Mouse (Mus musculus) forebrain, embryonic 14.5 days (tissue): ENCODE measurements around the gene Myh9. TPM values are rescaled to one million over a fixed set of nuclear protein-coding genes. Genes with fewer than 3 reads are reported as not detected.

Experiments
- ATAC-seq: fragments of 200-750 bp; cut with Nextera tagmentation; 2 replicates; pipeline ENCODE4 v1.8.0; 2017; ENCODE audit warnings: mild to moderate bottlenecking, moderate library complexity
- DNase-seq: peaks from one replicate; pipeline ENCODE4 v3.0.0-alpha.2; 2015; ENCODE audit warnings: low spot score
- H3K27ac ChIP-seq: fragments of 300-500 bp; sonication (generic); 2 replicates; pipeline ENCODE4 v1.5.1; 2014; ENCODE audit warnings: low read depth, mild to moderate bottlenecking, control low read depth, low read length, moderate library complexity
- H3K27me3 ChIP-seq: fragments of 300-500 bp; sonication (generic); replicated peaks from 2 replicates; pipeline ENCODE4 v1.6.1; 2014; ENCODE audit warnings: low read length, control low read depth, mixed read lengths; ENCODE audit not compliant: control insufficient read depth, insufficient read depth
- H3K36me3 ChIP-seq: fragments of 300-500 bp; sonication (generic); 2 replicates; pipeline ENCODE4 v1.6.1; 2014; ENCODE audit warnings: low read length, control low read depth; ENCODE audit not compliant: control insufficient read depth, insufficient read depth
- H3K4me1 ChIP-seq: fragments of 300-500 bp; sonication (generic); 2 replicates; pipeline ENCODE4 v1.6.1; 2014; ENCODE audit warnings: antibody characterized with exemption, low read length, control low read depth; ENCODE audit not compliant: control insufficient read depth, insufficient read depth
- H3K4me2 ChIP-seq: fragments of 300-500 bp; sonication (generic); 2 replicates; pipeline ENCODE4 v1.6.1; 2014; ENCODE audit warnings: mild to moderate bottlenecking, control low read depth, low read length
- H3K4me3 ChIP-seq: fragments of 300-500 bp; sonication (generic); 2 replicates; pipeline ENCODE4 v1.5.1; 2014; ENCODE audit warnings: low read depth, low read length, control low read depth
- H3K9ac ChIP-seq: fragments of 300-500 bp; sonication (generic); 2 replicates; pipeline ENCODE4 v1.6.1; 2014; ENCODE audit warnings: mild to moderate bottlenecking, low read length, control low read depth, moderate library complexity
- H3K9me3 ChIP-seq: fragments of 300-500 bp; sonication (generic); replicated peaks from 2 replicates; pipeline ENCODE4 v1.6.1; 2016; ENCODE audit warnings: low read length, control low read depth, mixed read lengths; ENCODE audit not compliant: control insufficient read depth
- WGBS: fragments of 180-500 bp; shearing (Covaris S2); extraction: QIAGEN DNeasy Blood & Tissue Kit; methylation state at CpG from one replicate; pipeline ENCODE4 v1.1.7; 2014; 5-methylcytosine and 5-hydroxymethylcytosine counted together
- polyA plus RNA-seq: library from polyadenylated mRNA; unstranded; fragments of >200 nt; fragmentation: Nextera tagmentation; extraction: Ambion mirVana; gene quantifications from 2 replicates; pipeline ENCODE4 v1.2.1, GENCODE M21; 2014

Gene Myh9
- 10.8 and 14.6 TPM in 2 replicates for polyA plus RNA-seq

- WGBS: under 1% methylated on average over 38 of the region's 46 CpGs
- Histone ChIP-seq H3K4me2 (peak within 1 kb of the TSS; percentile 94), H3K4me1 (peaks cover 29% of the 10 kb centered on the region), H3K9me3 (no peaks in the 10 kb centered on the region), H3K9ac (peak within 1 kb of the TSS; percentile 78), H3K27ac (peak within 1 kb of the TSS; percentile 78), H3K27me3 (no peaks in the 10 kb centered on the region), H3K4me3 (peak within 1 kb of the TSS; percentile 86), H3K36me3 (no peaks in the 10 kb centered on the region)
- DNase-seq (peak; percentile 100), ATAC-seq (peak; percentile 98)
Measured at GRCm38 (mm10) chr15:77842047-77842843, at the start of gene Myh9. TSS of gene Myh9 (minus strand) at chr15:77842175.

GRCm38 (mm10) chr15:77891766-77892165 lies 49.8 kb upstream of the Myh9 start:
- ATAC-seq: no peak
- WGBS: 84% methylated on average over 8 of the region's 8 CpGs

DNA sequence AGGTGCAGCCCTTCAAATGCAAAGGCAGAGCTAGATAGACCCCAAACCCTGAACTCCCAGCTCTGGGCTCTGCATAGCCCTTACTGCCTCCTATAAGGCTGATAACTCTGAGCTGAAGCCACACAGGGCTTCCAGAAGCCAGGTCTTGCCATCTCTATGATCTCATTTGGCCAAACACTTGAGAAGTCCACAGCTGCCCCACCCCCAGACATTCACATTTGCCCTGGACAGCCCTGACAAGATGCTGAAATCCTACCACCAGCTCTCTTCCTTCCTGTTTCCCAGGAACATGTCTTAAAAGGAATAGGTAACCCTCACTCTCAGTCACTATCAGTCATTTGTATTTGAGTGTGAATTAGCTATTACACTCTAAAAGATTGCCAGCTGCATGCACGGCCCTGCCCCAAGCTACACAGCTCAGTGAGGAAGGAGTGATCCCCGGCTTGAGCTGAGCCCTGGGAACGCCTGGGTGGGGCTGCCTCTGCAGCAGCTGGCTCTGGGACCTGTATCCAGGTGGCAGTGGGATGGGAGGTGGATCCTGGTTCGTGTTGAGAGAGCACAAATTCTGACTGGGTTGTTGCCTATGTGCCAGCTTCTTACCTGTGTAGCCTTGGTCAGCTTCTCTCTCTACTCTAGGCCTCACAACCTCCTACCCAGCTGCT lies 47.9 kb upstream of the Myh9 start:
- ATAC-seq (no peak), DNase-seq (no peak)
- Histone ChIP-seq H3K9me3 (no peaks in the 10 kb centered on the region), H3K27ac (no peak overlapping the region), H3K4me3 (no peak overlapping the region), H3K36me3 (no peaks in the 10 kb centered on the region), H3K4me2 (no peak overlapping the region), H3K27me3 (no peaks in the 10 kb centered on the region), H3K4me1 (no peaks in the 10 kb centered on the region), H3K9ac (no peak overlapping the region)
- WGBS: 57% methylated on average over 4 of the region's 4 CpGs

More at GRCm38 (mm10) chr15:77891766-77892165, 49.8 kb upstream of the Myh9 start:
- DNase-seq: no peak
- Histone ChIP-seq H3K27ac (no peak overlapping the region), H3K9ac (no peak overlapping the region), H3K4me1 (no peaks in the 10 kb centered on the region), H3K4me3 (no peak overlapping the region), H3K27me3 (no peaks in the 10 kb centered on the region), H3K36me3 (no peaks in the 10 kb centered on the region), H3K9me3 (no peaks in the 10 kb centered on the region), H3K4me2 (no peak overlapping the region)

DNA sequence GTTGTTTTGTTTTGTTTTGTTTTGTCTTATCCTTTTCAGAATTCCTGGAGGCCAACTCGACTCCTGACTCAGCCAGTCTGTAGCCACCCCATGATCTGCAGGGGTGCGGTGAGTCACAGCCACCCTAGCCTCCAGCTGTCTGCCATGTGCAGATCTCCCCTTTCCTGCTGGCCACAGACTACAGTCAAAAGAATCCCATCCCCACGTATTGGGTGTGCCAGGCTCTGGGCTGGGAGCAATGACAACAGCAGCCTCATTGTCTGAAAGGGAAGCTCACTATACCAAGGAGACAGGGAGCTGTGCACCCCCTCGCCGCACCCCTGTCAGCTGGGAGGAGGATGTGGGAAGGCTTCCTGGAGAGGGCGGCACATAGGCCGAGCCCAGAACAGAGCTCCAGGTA lies 46.3 kb upstream of the Myh9 start:
- H3K4me3 ChIP-seq: no peak overlapping the region
- H3K9ac ChIP-seq: no peak overlapping the region
- no peaks in the 10 kb centered on the region for H3K36me3 ChIP-seq
- no peak overlapping the region for H3K4me2 ChIP-seq
- no peak overlapping the region for H3K27ac ChIP-seq
- 67% methylated on average over 7 of the region's 7 CpGs for WGBS
- ATAC-seq (no peak), DNase-seq (no peak)
- H3K27me3 ChIP-seq: no peaks in the 10 kb centered on the region
- H3K4me1 ChIP-seq: no peaks in the 10 kb centered on the region
- H3K9me3 ChIP-seq: no peaks in the 10 kb centered on the region

- Histone ChIP-seq H3K27me3 (no peaks in the 10 kb centered on the region), H3K36me3 (no peaks in the 10 kb centered on the region), H3K4me3 (no peak overlapping the region), H3K4me2 (no peak overlapping the region), H3K27ac (no peak overlapping the region), H3K9ac (no peak overlapping the region), H3K4me1 (no peaks in the 10 kb centered on the region), H3K9me3 (no peaks in the 10 kb centered on the region)
- DNase-seq (no peak), ATAC-seq (no peak)
- 57% methylated on average over 1 of the region's 1 CpGs for WGBS
Measured at GRCm38 (mm10) chr15:77887093-77887488, 45.1 kb upstream of the Myh9 start.

DNA sequence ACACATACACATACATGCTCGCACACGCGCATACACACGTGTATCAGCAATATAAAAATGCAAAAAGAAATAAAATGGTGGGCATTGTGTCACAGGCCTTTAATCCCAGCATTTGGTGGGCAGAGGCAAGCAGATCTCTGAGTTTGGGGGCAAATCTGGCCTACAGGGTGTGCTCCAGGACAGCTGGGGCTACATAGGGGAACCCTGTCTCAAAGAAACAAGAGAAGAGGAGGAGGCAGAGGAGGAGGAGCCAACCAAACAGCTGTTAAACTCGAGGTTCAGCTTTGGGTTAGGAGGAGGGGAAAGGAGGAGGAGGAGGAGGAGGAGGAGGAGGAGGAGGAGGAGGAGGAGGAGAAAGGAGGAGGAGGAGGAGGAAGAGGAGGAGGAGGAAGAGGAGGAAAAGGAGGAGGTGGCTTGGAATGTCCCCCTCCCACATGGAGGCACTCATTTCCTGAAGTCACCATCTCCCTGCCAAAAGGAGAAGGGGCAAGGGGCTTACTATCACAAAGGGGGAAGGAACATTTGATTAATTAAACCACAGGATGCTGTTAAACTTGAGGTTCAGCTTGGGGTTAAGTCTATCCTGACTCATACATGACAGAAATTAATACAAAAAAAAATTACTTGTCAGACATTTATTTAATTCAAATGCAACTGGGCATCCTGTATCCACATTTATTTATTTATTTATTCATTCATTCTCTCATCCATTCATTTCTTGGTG lies 44.6 kb upstream of the Myh9 start:
- no peak overlapping the region for H3K4me3 ChIP-seq
- no peak for ATAC-seq
- no peaks in the 10 kb centered on the region for H3K9me3 ChIP-seq
- no peaks in the 10 kb centered on the region for H3K36me3 ChIP-seq
- DNase-seq: no peak
- H3K9ac ChIP-seq: no peak overlapping the region
- no peak overlapping the region for H3K27ac ChIP-seq
- H3K27me3 ChIP-seq: no peaks in the 10 kb centered on the region
- 89% methylated on average over 4 of the region's 5 CpGs for WGBS
- H3K4me1 ChIP-seq: no peaks in the 10 kb centered on the region
- no peak overlapping the region for H3K4me2 ChIP-seq

GRCm38 (mm10) chr15:77885945-77886344 lies 44.0 kb upstream of the Myh9 start:
- no peak overlapping the region for H3K27ac ChIP-seq
- no peak overlapping the region for H3K4me2 ChIP-seq
- H3K27me3 ChIP-seq: no peaks in the 10 kb centered on the region
- H3K4me3 ChIP-seq: no peak overlapping the region
- no peaks in the 10 kb centered on the region for H3K4me1 ChIP-seq
- no peak overlapping the region for H3K9ac ChIP-seq
- 86% methylated on average over 4 of the region's 4 CpGs for WGBS
- ATAC-seq: no peak
- no peaks in the 10 kb centered on the region for H3K36me3 ChIP-seq
- no peak for DNase-seq
- H3K9me3 ChIP-seq: no peaks in the 10 kb centered on the region

- no peak overlapping the region for H3K4me2 ChIP-seq
- no peaks in the 10 kb centered on the region for H3K4me1 ChIP-seq
- 84% methylated on average over 6 of the region's 6 CpGs for WGBS
- no peaks in the 10 kb centered on the region for H3K36me3 ChIP-seq
- no peak overlapping the region for H3K27ac ChIP-seq
- no peaks in the 10 kb centered on the region for H3K27me3 ChIP-seq
- no peaks in the 10 kb centered on the region for H3K9me3 ChIP-seq
- H3K9ac ChIP-seq: no peak overlapping the region
- no peak overlapping the region for H3K4me3 ChIP-seq
- DNase-seq (no peak), ATAC-seq (no peak)
Measured at GRCm38 (mm10) chr15:77885159-77885558, 43.2 kb upstream of the Myh9 start.

DNA sequence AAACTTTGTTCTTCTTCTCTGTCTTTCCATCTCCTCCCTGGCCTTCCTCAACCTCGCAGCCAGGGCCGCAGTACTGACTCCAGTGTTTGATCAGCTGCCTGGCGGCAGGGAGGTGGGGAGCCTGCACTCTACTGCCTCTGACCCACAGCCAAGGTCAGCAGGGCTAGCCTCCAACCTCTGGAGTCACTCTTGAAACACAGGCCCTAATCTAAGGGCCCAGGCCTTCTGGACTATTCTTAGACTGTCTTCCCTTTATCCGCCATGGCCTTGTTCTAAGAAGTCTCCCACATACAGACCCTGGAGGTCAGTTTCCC lies 41.7 kb upstream of the Myh9 start:
- no peaks in the 10 kb centered on the region for H3K36me3 ChIP-seq
- DNase-seq (no peak), ATAC-seq (no peak)
- 71% methylated on average over 4 of the region's 4 CpGs for WGBS
- H3K4me1 ChIP-seq: no peaks in the 10 kb centered on the region
- H3K4me3 ChIP-seq: no peak overlapping the region
- H3K27ac ChIP-seq: no peak overlapping the region
- H3K9me3 ChIP-seq: no peaks in the 10 kb centered on the region
- no peak overlapping the region for H3K4me2 ChIP-seq
- H3K9ac ChIP-seq: no peak overlapping the region
- H3K27me3 ChIP-seq: no peaks in the 10 kb centered on the region
